Mouse (Mus musculus) ovary, postnatal 36 days (tissue): ENCODE measurements at regions not wholly inside any gene's neighbourhood (a gene's known extent, or its start where the extent isn't known, plus 50 kb on each side); places are given as distances from the start of the nearest gene placed in this dataset.

Experiments
- DNase-seq: peaks from one replicate; pipeline ENCODE4 v3.0.0; 2022; ENCODE audit warnings: low spot score, mixed read lengths

GRCm38 (mm10) chr3:143947079-143947937 lies 257.7 kb downstream of the Lmo4 start:
- DNase-seq: no peak

GRCm38 (mm10) chr3:143939068-143939709 lies 265.8 kb downstream of the Lmo4 start:
- no peak for DNase-seq

- no peak for DNase-seq
Observed at GRCm38 (mm10) chr3:143925322-143925721, 279.7 kb downstream of the Lmo4 start.

GRCm38 (mm10) chr3:143919744-143920143 lies 285.3 kb downstream of the Lmo4 start:
- DNase-seq: no peak

- DNase-seq: no peak
Observed at GRCm38 (mm10) chr3:143914341-143915217, 290.4 kb downstream of the Lmo4 start.

- no peak for DNase-seq
Observed at GRCm38 (mm10) chr3:143913044-143913574, 291.9 kb downstream of the Lmo4 start.

- no peak for DNase-seq
Observed at GRCm38 (mm10) chr3:143912433-143912832, 292.6 kb downstream of the Lmo4 start.

GRCm38 (mm10) chr3:143909341-143909740 lies 295.7 kb downstream of the Lmo4 start:
- no peak for DNase-seq

GRCm38 (mm10) chr3:143903421-143903820 lies 301.6 kb downstream of the Lmo4 start:
- DNase-seq: no peak

- DNase-seq: no peak
Observed at GRCm38 (mm10) chr3:143880813-143881212, 324.2 kb downstream of the Lmo4 start.

- no peak for DNase-seq
Observed at GRCm38 (mm10) chr3:143873876-143874275, 331.1 kb downstream of the Lmo4 start.

GRCm38 (mm10) chr3:143866521-143866920 lies 338.5 kb downstream of the Lmo4 start:
- DNase-seq: no peak

GRCm38 (mm10) chr3:143865626-143866025 lies 339.4 kb downstream of the Lmo4 start:
- no peak for DNase-seq

GRCm38 (mm10) chr3:143864490-143864889 lies 340.5 kb downstream of the Lmo4 start:
- no peak for DNase-seq

- no peak for DNase-seq
Observed at GRCm38 (mm10) chr3:143862531-143862930, 342.5 kb downstream of the Lmo4 start.

GRCm38 (mm10) chr3:143861866-143862265 lies 343.2 kb downstream of the Lmo4 start:
- no peak for DNase-seq

- no peak for DNase-seq
Observed at GRCm38 (mm10) chr3:143835611-143836240, 369.3 kb downstream of the Lmo4 start.

GRCm38 (mm10) chr3:143834725-143835124 lies 370.3 kb downstream of the Lmo4 start:
- DNase-seq: no peak

- DNase-seq: no peak
Observed at GRCm38 (mm10) chr3:143823395-143823777, 381.6 kb downstream of the Lmo4 start.

- DNase-seq: no peak
Observed at GRCm38 (mm10) chr3:143822564-143823394, 382.2 kb downstream of the Lmo4 start.

GRCm38 (mm10) chr3:143807544-143807943 lies 397.5 kb downstream of the Lmo4 start:
- DNase-seq: no peak
